Mouse (Mus musculus): Measurements from ENCODE around the gene Zfand4. TPM values are rescaled to one million over a fixed set of nuclear protein-coding genes. Genes with fewer than 3 reads are reported as not detected.
"Not testable (repeated sequence)": the region's sequence is repeated elsewhere in the genome, so short reads cannot be mapped to it uniquely, and the experiment has no call there.

Gene Zfand4
- total RNA-seq, 2 experiments from 2014 or later = 3.9 to 4.7 TPM

DNA sequence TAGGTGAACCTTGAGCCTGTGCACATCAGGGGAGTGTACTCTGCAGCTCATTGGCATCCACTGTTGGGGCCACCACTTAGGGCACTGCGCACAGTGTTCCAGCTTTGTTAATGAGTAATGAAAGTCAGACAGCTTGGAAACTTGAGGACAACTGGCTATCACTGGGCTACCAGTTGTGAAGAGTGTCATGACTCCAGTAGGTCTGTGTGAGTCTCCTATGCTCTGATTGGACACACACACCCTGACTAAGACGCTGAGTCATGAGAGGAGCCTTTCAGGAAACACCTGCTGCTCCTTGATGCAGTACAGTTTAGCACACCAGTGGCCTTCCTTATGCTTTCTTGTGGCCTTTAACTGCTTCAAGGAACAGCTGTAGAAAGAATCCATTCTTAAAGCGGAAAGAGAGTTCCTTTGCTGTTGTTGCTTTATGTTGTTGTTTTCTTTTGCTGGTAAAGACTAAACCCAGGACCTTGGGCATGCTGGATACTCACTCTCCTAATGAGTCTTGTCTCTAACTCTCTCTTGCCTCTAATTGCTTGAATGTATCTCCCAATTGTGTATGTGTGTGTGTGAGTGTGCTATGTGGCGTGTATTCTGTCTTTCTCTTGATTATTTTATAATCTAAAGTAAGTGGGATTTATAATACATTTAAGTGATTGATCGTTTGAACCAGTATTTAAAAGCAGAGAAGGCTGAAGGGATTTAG is 23.0 kb downstream of the Zfand4 start:
- intact Hi-C loops (cut with DNase I) = no loop called here
- peak in 1 of 2 experiments; percentile 9 for DNase-seq

DNA sequence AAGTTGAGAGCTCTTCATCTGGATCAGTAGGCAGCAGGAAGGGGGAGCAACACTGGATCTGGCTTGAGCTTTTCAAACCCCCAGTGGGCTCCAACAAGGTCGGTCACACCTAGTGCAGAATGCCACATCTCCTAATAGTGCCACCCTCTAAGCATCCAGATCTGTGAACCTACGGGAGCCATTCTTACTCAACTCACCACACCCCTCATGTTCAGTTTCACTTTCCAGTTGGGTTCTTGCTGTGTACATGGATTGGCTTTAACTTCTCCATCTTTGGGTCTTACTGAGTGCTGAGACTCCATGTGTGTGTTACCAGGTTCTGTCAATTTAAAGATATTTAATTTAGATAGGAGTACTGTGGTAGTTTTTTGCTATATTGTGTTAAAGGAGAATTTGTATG is 47.4 kb downstream of the Zfand4 start:
- DNase-seq = no peak
- intact Hi-C loops (cut with DNase I) = no loop called here

DNA sequence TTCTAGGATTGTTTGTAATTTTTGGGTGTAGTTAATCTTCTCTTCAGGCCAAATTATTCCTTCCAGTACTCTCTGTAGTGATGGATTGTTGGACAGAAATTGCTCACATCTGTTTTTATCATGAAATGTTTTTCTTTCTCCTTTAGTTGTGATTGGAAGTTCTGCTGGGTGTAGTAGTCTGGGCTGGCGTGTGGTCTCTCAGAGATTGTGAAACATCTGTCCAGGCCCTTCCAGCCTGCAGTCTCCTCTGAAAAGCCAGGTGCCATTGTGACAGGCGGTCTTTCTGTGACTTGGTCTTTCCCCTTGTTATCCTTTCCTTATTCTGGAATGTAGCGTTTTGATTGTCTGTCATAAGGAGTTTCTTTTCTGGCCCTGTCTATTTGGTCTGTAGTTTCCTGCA is 55.2 kb downstream of the Zfand4 start:
- intact Hi-C loops (cut with DNase I) = no loop called here
- peak in 1 of 2 experiments; percentile 8 for DNase-seq

DNA sequence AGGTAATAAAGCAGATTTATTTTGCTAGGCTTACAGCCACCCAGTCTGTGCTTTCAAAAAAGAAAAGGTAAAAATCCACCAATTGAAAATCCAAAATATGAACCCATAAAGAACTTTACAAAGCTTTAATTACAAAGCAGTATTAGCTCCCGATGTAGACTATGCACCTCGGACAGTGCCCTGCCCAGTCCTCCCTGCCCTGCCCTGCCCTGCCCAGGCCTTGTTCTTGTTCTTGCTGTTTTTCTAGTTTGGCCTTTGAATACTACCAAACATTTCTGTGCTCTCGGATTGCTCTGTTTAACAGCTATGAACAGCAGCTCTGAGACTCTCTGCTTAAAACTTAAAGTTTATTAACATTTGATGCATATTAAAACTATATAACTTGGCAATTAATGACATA is 62.6 kb downstream of the Zfand4 start:
- intact Hi-C loops (cut with DNase I) = no loop called here
- no peak for DNase-seq

DNA sequence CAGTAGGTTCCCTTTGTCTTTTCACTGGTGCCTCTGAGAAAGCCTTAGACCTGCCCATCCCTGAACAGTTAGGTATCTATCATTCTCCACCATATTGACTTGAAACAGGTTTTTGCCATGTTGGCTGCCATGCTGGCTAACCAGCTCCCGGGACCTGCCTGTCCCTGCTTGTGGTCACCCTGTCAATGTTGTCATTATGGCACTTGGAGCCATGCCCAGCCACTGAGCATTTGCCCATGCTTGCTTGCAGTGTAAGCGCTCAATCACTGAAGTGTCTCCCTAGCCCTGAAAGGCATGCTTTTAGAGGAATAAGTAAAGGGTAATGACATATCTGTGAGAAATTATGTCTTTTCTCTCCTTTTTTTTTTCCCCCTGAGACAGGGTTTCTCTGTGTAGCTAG is 67.4 kb downstream of the Zfand4 start:
- no peak for DNase-seq
- intact Hi-C loops (cut with DNase I) = no loop called here

GRCm38 (mm10) chr6:116337466-116337834 is 73.4 kb downstream of the Zfand4 start:
- intact Hi-C loops (cut with DNase I) = loop anchor here (5.0 kb wide), 1 partner anchor 75 kb away; the partner anchor contains the start of gene Zfand4
- no peak for DNase-seq

GRCm38 (mm10) chr6:116337835-116338501 is 73.9 kb downstream of the Zfand4 start, which contains the start of gene March8:
Gene March8 (plus strand): TSS chr6:116338024.
- DNase-seq = peak; percentile 91
- intact Hi-C loops (cut with DNase I) = loop anchor here (5.0 kb wide), 1 partner anchor 76 kb away; the partner anchor contains the start of gene Zfand4

DNA sequence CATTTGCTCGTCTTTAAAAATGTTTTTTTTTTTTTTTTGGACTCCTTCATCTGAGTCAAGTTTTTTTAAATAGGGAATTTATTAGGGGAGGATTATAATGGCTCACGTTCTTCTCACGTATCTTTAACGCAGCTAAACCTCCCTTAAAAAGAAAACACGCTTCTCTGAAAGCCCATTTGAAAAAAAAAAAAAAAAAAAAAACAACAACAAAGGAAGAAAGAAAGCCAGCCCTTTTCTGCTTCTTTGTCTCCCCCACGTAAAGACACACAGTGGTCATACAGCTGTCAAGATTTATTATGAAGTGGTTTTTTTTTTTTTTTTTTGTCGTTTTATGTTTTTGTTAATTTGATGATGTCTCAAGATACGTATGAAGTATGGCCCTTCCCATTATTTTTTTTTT is 74.5 kb downstream of the Zfand4 start:
- intact Hi-C loops (cut with DNase I) = loop anchor here (5.0 kb wide), 1 partner anchor 76 kb away; the partner anchor contains the start of gene Zfand4
- DNase-seq = no peak

DNA sequence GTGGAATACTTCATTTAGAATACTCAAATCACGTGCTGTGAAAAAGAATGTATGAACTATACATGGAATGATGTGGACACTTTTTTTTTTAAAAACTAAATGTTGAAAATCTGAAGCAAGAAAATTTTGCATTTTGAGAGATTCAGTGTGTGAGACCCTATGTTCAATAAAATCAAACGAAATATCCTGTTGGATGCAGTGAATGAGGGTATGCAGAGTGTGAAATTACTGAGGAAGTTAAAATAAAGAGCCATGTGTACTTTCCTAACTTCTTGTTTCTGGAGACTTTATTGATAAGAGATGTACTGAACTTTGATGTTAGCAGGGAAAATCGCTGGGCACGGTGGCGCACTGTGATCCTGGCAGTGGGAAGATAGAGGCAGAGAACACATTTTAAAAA is 75.1 kb downstream of the Zfand4 start:
- DNase-seq = no peak
- intact Hi-C loops (cut with DNase I) = loop anchor here (5.0 kb wide), 1 partner anchor 77 kb away; the partner anchor contains the start of gene Zfand4

DNA sequence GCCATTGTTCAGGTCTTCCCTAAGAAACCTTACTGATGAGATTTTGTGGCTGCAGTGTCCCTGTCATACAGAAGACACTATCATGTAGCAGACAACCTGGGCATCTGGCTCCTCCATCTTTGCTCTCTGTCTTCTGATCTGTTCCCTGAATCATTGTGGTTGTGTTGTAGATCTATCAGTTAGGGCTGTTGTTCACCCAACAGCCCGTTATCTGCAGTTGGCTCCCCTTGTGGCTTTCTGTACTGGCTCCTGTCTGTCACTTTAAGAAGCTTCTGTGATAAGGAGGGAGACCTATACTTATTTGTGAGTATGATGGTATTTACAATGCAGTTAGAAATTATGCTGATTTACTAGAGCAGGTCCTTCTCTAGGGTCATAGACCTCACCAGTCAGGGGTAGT is 76.5 kb downstream of the Zfand4 start:
- no peak for DNase-seq
- intact Hi-C loops (cut with DNase I) = no loop called here

- no peak for DNase-seq
- intact Hi-C loops (cut with DNase I) = no loop called here
Measured at GRCm38 (mm10) chr6:116347953-116348352, 83.9 kb downstream of the Zfand4 start.

GRCm38 (mm10) chr6:116349997-116350396 is 86.0 kb downstream of the Zfand4 start:
- DNase-seq = no peak
- intact Hi-C loops (cut with DNase I) = no loop called here

DNA sequence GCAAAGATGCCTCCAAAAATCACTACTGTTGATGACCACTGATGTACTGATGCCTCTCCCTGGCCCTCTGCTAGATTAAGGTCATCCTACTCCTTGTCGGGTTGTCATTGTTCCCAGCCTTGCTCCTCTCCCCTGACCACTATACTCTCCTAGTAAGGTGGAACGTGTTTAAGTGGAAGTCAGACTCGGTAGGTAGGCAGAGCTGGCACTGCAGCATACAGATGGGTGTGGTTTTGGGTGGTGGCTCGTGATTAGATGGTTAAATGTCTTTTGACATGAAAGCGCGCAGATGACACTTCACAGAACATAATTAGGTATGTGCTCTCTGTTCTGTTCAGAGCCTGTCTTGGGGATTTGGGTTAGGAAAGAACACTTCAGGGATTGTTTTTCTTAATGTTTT is 86.6 kb downstream of the Zfand4 start:
- no peak for DNase-seq
- intact Hi-C loops (cut with DNase I) = no loop called here

DNA sequence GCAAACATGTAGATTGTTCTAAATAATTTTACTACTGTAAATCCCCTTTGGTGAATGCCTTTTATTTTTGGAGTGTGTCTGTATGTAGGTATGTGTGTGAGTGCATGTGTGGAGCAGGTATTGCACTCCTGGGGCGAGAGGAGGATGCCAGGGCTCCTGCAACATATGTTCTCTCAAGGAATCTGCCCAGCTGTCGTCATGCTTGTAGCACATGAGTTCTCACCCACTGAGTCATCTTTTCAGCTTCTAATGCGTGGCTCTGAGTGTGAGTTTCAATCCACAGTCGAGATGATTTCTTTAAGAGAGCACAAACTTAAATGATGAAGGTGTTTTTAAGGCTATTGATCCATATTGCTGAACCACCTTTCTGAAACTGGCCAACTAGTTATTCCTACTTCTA is 87.5 kb downstream of the Zfand4 start:
- intact Hi-C loops (cut with DNase I) = no loop called here
- DNase-seq = no peak

GRCm38 (mm10) chr6:116353428-116353827 is 89.4 kb downstream of the Zfand4 start:
- DNase-seq = no peak
- intact Hi-C loops (cut with DNase I) = no loop called here

DNA sequence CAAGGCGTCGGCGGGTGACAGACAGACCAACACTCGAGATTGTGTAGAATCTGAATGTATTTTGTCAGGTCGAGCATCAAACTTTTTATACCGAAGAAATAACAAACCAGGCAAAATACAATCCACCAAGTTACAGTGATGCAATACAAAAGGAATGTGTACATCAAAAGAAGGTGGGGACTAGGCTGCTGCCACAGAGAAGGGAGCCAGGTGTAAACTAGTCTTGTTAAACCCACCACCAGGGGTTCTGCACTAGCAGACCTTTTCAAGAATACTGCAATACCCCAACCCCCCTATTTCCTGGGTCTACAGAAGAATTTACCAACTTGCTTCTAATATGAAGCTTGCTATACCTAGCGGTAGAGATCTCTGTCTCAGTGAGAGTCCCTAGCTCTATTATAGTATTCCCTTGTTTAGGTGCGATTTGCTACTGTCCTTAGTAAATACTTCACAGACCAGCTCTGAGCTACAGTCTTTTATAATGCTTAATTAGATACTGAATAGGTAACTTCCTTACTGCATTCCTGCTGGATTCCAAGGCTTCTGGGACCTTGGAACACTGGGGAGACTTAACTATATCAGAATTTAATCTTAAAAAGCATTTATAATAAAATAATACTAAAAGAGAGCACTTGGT is 92.4 kb downstream of the Zfand4 start:
- intact Hi-C loops (cut with DNase I); DNase-seq: not testable (repeated sequence)

DNA sequence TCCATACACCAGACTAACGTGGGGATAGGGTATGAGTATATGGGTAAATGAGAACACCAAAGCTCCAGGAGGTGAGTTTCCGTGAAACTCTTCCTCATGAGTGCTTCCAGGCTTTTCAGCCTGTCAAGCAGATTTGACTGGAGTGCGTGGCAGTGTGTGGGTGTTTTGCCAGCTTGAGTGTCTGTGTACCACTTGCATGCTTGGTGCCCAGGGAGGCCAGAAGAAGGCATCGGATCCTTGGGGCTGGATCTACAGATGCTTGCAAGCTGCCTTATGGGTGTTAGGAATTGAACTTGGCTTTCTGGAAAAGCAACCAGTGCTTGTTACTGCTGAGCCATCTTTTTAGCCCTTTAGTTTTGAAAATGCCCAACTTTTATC is 92.9 kb downstream of the Zfand4 start:
- DNase-seq = no peak
- intact Hi-C loops (cut with DNase I) = no loop called here

DNA sequence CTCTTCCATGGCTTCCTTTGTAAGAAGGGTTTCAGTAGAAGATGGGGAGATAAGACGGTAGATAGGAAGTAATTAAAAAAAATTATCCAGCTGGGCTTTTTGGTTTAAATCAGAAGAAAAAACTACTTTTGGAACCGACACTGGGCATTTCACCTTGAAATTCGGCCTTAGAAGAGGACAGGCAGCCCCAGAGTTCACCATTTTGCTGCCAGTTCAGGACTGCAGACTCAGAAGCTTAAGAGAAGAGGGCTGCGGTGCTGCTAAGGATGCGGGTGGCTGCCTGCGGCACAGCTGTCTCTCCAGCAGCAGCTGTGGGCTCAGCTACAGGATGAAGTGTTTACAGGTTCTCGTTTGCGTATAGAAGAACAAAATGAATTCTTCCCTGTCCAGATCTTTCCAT is 94.0 kb downstream of the Zfand4 start:
- DNase-seq = no peak
- intact Hi-C loops (cut with DNase I) = no loop called here

DNA sequence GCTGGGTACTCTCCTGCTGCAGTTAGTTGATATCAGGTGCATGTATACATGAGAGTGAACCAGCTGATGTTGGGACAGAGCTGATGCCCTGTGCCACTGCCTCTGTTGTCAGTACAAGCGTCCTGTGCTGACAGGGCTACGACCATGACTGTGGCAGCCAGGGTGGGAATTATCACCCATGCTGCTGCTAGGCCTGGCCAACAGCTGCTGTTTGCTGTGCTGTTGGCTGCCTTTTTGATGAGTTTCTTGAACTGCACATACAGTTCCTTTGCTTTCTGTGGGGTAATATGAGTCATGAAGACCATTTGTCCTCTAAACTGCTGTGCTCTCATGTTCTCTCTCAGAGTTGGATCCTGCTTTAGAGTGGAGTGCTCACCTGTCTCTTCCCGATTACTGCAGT is 95.2 kb downstream of the Zfand4 start:
- intact Hi-C loops (cut with DNase I) = no loop called here
- DNase-seq = no peak

- DNase-seq = no peak
- intact Hi-C loops (cut with DNase I) = no loop called here
Measured at GRCm38 (mm10) chr6:116361463-116361862, 97.4 kb downstream of the Zfand4 start.

- intact Hi-C loops (cut with DNase I) = no loop called here
- DNase-seq = no peak
Measured at GRCm38 (mm10) chr6:116361993-116362392, 98.0 kb downstream of the Zfand4 start.

DNA sequence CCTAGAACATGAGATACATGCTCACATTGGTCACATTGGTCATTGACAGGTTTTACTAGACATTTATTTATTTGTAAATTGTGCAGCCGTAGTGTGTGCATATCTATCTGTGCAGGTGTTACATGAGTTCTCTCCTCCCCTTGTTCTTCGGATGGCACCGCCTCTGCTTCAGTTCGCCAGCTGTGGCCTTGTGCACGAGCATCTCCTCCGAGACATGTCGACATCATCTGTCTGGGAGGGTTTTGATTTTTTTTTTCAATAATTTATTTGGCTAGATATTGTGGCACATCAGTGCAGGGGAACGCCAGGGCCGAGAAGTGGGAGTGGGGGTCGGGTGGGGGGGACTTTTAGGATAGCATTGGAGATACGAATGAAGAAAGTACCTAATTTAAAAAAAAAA is 103.9 kb downstream of the Zfand4 start:
- DNase-seq = no peak
- intact Hi-C loops (cut with DNase I) = no loop called here

Measured in heart, postnatal 10 days (tissue).